Mouse (Mus musculus): ENCODE measurements around the gene Slc13a3. TPM values are rescaled to one million over a fixed set of nuclear protein-coding genes. Genes with fewer than 3 reads are reported as not detected.

Gene Slc13a3
- polyA plus RNA-seq, 1 experiment from 2014 or later = not detected

DNA sequence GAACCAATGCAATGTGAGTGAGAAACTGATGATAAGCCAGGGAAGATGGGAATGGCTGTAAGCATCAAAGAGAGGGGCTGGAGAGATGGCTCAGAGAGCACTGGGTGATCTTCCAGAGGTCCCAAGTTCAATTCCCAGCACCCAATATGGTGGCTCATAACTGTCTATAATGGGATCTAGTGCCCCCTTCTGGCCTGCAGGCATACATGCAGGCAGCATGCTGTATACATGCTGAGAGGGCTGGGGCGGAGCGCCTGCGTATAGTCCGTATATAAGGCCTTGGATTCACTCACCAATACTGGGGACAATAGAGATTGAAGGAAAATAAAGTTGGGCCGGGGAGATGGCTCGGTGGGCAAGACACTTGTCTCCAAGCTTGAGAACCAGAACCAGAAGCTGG is 109.7 kb downstream of the Slc13a3 start:
- H3K27me3 ChIP-seq (ENCODE audit: control insufficient read depth, insufficient read depth, low read length) = peaks cover 6% of the 10 kb centered on the region
- 0 out of 2 replicates have a peak, but pooled peaks cover 2% of the 10 kb centered on the region for H3K4me1 ChIP-seq (ENCODE audit: control insufficient read depth, insufficient read depth, low read length)
- no peaks in the 10 kb centered on the region for H3K9me3 ChIP-seq (ENCODE audit: control insufficient read depth, low read length)
- no peak overlapping the region for H3K4me3 ChIP-seq (ENCODE audit: low read depth, low read length)
- 90% methylated on average over 6 of the region's 6 CpGs for WGBS
- H3K4me2 ChIP-seq (ENCODE audit: low read depth, severe bottlenecking) = no peak overlapping the region
- H3K9ac ChIP-seq (ENCODE audit: low read length) = no peak overlapping the region
- no peak for DNase-seq (ENCODE audit: low spot score)
- ATAC-seq (ENCODE audit: insufficient number of reproducible peaks, low FRiP score, low TSS enrichment, low read depth) = no peak
- H3K27ac ChIP-seq (replicated peaks; ENCODE audit: low read depth, low read length) = no peak overlapping the region
- no peaks in the 10 kb centered on the region for H3K36me3 ChIP-seq (ENCODE audit: control insufficient read depth, insufficient read depth, low read length)

- no peak overlapping the region for H3K27ac ChIP-seq (replicated peaks; ENCODE audit: low read depth, low read length)
- peak; percentile 86 for DNase-seq (ENCODE audit: low spot score)
- 0 out of 2 replicates have a peak, but pooled peaks cover 2% of the 10 kb centered on the region for H3K4me1 ChIP-seq (ENCODE audit: control insufficient read depth, insufficient read depth, low read length)
- H3K4me3 ChIP-seq (ENCODE audit: low read depth, low read length) = no peak overlapping the region
- no peaks in the 10 kb centered on the region for H3K27me3 ChIP-seq (ENCODE audit: control insufficient read depth, insufficient read depth, low read length)
- H3K9ac ChIP-seq (ENCODE audit: low read length) = no peak overlapping the region
- H3K9me3 ChIP-seq (ENCODE audit: control insufficient read depth, low read length) = no peaks in the 10 kb centered on the region
- WGBS = 3% methylated on average over 1 of the region's 1 CpGs
- H3K36me3 ChIP-seq (ENCODE audit: control insufficient read depth, insufficient read depth, low read length) = no peaks in the 10 kb centered on the region
- ATAC-seq (ENCODE audit: insufficient number of reproducible peaks, low FRiP score, low TSS enrichment, low read depth) = no peak
- no peak overlapping the region for H3K4me2 ChIP-seq (ENCODE audit: low read depth, severe bottlenecking)
These were observed 112.2 kb downstream of the Slc13a3 start for GRCm38 (mm10) chr2:165360861-165361260.

Other genes with a start within 250 kb of the Slc13a3 start
- gene Cdh22, start 238.4 kb downstream of the Slc13a3 start, polyA plus RNA-seq (2014; fragmentation: Nextera tagmentation; extraction: Ambion mirVana) = 1.1 TPM in 2 replicates
- gene Slc35c2, start 185.4 kb downstream of the Slc13a3 start, polyA plus RNA-seq (2014; fragmentation: Nextera tagmentation; extraction: Ambion mirVana) = 41.5 and 41.9 TPM in 2 replicates
- gene Elmo2, start 146.8 kb downstream of the Slc13a3 start, polyA plus RNA-seq (2014; fragmentation: Nextera tagmentation; extraction: Ambion mirVana) = 85.4 and 86.0 TPM in 2 replicates
- gene Zfp663, start 104.5 kb downstream of the Slc13a3 start, polyA plus RNA-seq (2014; fragmentation: Nextera tagmentation; extraction: Ambion mirVana) = 1.2 and 1.7 TPM in 2 replicates
- gene Zfp334, start 85.0 kb downstream of the Slc13a3 start, polyA plus RNA-seq (2014; fragmentation: Nextera tagmentation; extraction: Ambion mirVana) = 19.5 and 21.3 TPM in 2 replicates
- gene Ocstamp, start 72.8 kb downstream of the Slc13a3 start, polyA plus RNA-seq (2014; fragmentation: Nextera tagmentation; extraction: Ambion mirVana) = 0.04 TPM in 1 of 2 replicates, not detected in the other
- gene Trp53rka, start 20.1 kb upstream of the Slc13a3 start, polyA plus RNA-seq (2014; fragmentation: Nextera tagmentation; extraction: Ambion mirVana) = 50.2 and 50.5 TPM in 2 replicates
- gene Slc2a10, start 30.6 kb upstream of the Slc13a3 start, polyA plus RNA-seq (2014; fragmentation: Nextera tagmentation; extraction: Ambion mirVana) = 3.6 and 3.9 TPM in 2 replicates
- 8.8 and 13.0 TPM in 2 replicates for gene Eya2, start 121.8 kb upstream of the Slc13a3 start, polyA plus RNA-seq (2014; fragmentation: Nextera tagmentation; extraction: Ambion mirVana)